Comparison of ENCODE assay signal across 15 mouse cellular contexts in genomic region chr13:56597296-56597695, GRCm38 (mm10). TPM values are rescaled to one million over a fixed set of nuclear protein-coding genes. Genes with fewer than 3 reads are reported as not detected.
A peak's percentile ranks its signal among the peaks of the same experiment; 100 is the strongest.
DNase-seq lines count a peak whose midpoint lies in the region; ATAC-seq and TF ChIP-seq lines count a peak whose summit lies in the region.
"Had no signal": no experiment of that assay in that cellular context is flagged by ENCODE, and none has a peak within 500 bp of the region (broad histone marks: within the 10 kb centered on the region; RNA-seq: fewer than 3 reads in every experiment).

No protein-coding gene starts in this region.

- no peaks in the 10 kb centered on the region for H3K27me3 ChIP-seq in heart, embryonic 16.5 days (ENCODE audit: control insufficient read depth, insufficient read depth, low read length)
- no peaks in the 10 kb centered on the region for H3K27me3 ChIP-seq in lung, embryonic 16.5 days (ENCODE audit: control insufficient read depth, insufficient read depth, low read depth, low read length)
- H3K27me3 ChIP-seq in forebrain, postnatal 0 days (ENCODE audit: insufficient read depth, low read length) = no peaks in the 10 kb centered on the region
- H3K27me3 ChIP-seq in stomach, embryonic 14.5 days (ENCODE audit: control insufficient read depth, insufficient read depth, low read length) = no peaks in the 10 kb centered on the region
- H3K27me3 ChIP-seq: liver, embryonic 15.5 days had no signal

- H3K9ac ChIP-seq in heart, embryonic 16.5 days (ENCODE audit: low read length) = no peak overlapping the region
- peak overlapping the region; percentile 19; the same call in 1 of the 2 replicates for H3K9ac ChIP-seq in lung, embryonic 16.5 days (ENCODE audit: low read length)
- H3K9ac ChIP-seq in forebrain, postnatal 0 days = no peak overlapping the region
- no peak overlapping the region for H3K9ac ChIP-seq in stomach, embryonic 14.5 days (replicated peaks; ENCODE audit: low read depth, low read length)
- H3K9ac ChIP-seq: liver, embryonic 15.5 days had no signal

- ATAC-seq in heart, embryonic 16.5 days (replicated peaks; ENCODE audit: extremely low read depth, insufficient read depth, low FRiP score) = no peak
- ATAC-seq in lung, embryonic 16.5 days (ENCODE audit: low read depth) = 0 out of 2 replicates have a peak, but pooled peaks have one; percentile 2
- ATAC-seq in forebrain, postnatal 0 days = peak; percentile 76
- no peak for ATAC-seq in stomach, embryonic 14.5 days (ENCODE audit: insufficient number of reproducible peaks, insufficient read depth, low FRiP score, low read depth)

- WGBS in heart, embryonic 16.5 days = 90% methylated on average over 4 of the region's 4 CpGs
- 60% methylated on average over 4 of the region's 4 CpGs for WGBS in lung, embryonic 16.5 days
- WGBS in forebrain, postnatal 0 days = 17% methylated on average over 4 of the region's 4 CpGs
- WGBS in stomach, embryonic 14.5 days = 72% methylated on average over 4 of the region's 4 CpGs

- no peaks in the 10 kb centered on the region for H3K9me3 ChIP-seq in heart, embryonic 16.5 days (replicated peaks; ENCODE audit: control insufficient read depth, low read length)
- no peaks in the 10 kb centered on the region for H3K9me3 ChIP-seq in lung, embryonic 16.5 days (ENCODE audit: control insufficient read depth, low read length)
- H3K9me3 ChIP-seq in forebrain, postnatal 0 days (ENCODE audit: low read length) = no peaks in the 10 kb centered on the region
- H3K9me3 ChIP-seq in stomach, embryonic 14.5 days (ENCODE audit: control insufficient read depth, low read depth, low read length) = no peaks in the 10 kb centered on the region
- H3K9me3 ChIP-seq: liver, embryonic 15.5 days had no signal

- TF ChIP-seq CTCF in forebrain, postnatal 0 days (IDR thresholded peaks at IDR 0.05; ENCODE audit: low read depth) = no peak

- H3K4me1 ChIP-seq in heart, embryonic 16.5 days (ENCODE audit: control insufficient read depth, insufficient read depth, low read length) = peaks cover 66% of the 10 kb centered on the region
- peaks cover 72% of the 10 kb centered on the region for H3K4me1 ChIP-seq in lung, embryonic 16.5 days (replicated peaks; ENCODE audit: control insufficient read depth, insufficient read depth, low read length)
- H3K4me1 ChIP-seq in forebrain, postnatal 0 days (ENCODE audit: insufficient read depth) = 0 out of 2 replicates have a peak, but pooled peaks cover 2% of the 10 kb centered on the region
- H3K4me1 ChIP-seq in stomach, embryonic 14.5 days (ENCODE audit: control insufficient read depth, insufficient read depth, low read length) = peaks cover 60% of the 10 kb centered on the region
- H3K4me1 ChIP-seq: liver, embryonic 15.5 days had no signal

- H3K4me2 ChIP-seq in heart, embryonic 16.5 days (ENCODE audit: low read depth, low read length) = no peak overlapping the region
- peak overlapping the region; percentile 8; the same call in 1 of the 2 replicates for H3K4me2 ChIP-seq in lung, embryonic 16.5 days (ENCODE audit: low read depth, low read length)
- H3K4me2 ChIP-seq in forebrain, postnatal 0 days (ENCODE audit: low read depth) = no peak overlapping the region
- no peak overlapping the region for H3K4me2 ChIP-seq in stomach, embryonic 14.5 days (replicated peaks; ENCODE audit: low read depth, low read length)
- H3K4me2 ChIP-seq: liver, embryonic 15.5 days had no signal

- H3K36me3 ChIP-seq in heart, embryonic 16.5 days (ENCODE audit: control insufficient read depth, insufficient read depth) = no peaks in the 10 kb centered on the region
- H3K36me3 ChIP-seq in lung, embryonic 16.5 days (ENCODE audit: control insufficient read depth, insufficient read depth, low read length) = no peaks in the 10 kb centered on the region
- H3K36me3 ChIP-seq in forebrain, postnatal 0 days (ENCODE audit: insufficient read depth) = no peaks in the 10 kb centered on the region
- H3K36me3 ChIP-seq in stomach, embryonic 14.5 days (ENCODE audit: control insufficient read depth, insufficient read depth, low read length) = no peaks in the 10 kb centered on the region
- H3K36me3 ChIP-seq: liver, embryonic 15.5 days had no signal

- no peak for DNase-seq in heart, postnatal 4 days
- DNase-seq in lung, postnatal 36 days = no peak
- DNase-seq in forebrain, postnatal 0 days = peak; percentile 41
- DNase-seq in neural tube, embryonic 10.5 days (ENCODE audit: extremely low spot score, low spot score) = no peak
- no peak for DNase-seq in gastrocnemius, adult 18-20 months (ENCODE audit: low spot score)
- DNase-seq: right cerebral cortex, adult 18-20 months had no signal

- H3K27ac ChIP-seq in heart, embryonic 16.5 days (ENCODE audit: low read length) = 0 out of 2 replicates have a peak overlapping the region, but pooled peaks have one; percentile 15
- peak overlapping the region; percentile 90 for H3K27ac ChIP-seq in lung, embryonic 16.5 days (ENCODE audit: low read length)
- H3K27ac ChIP-seq in forebrain, postnatal 0 days (ENCODE audit: low read depth, low read length) = no peak overlapping the region
- peak overlapping the region; percentile 74 for H3K27ac ChIP-seq in stomach, embryonic 14.5 days (ENCODE audit: low read length)
- H3K27ac ChIP-seq: liver, embryonic 15.5 days had no signal

- no peak overlapping the region for H3K4me3 ChIP-seq in heart, embryonic 16.5 days (ENCODE audit: low read length)
- no peak overlapping the region for H3K4me3 ChIP-seq in lung, embryonic 16.5 days (ENCODE audit: low read length)
- no peak overlapping the region for H3K4me3 ChIP-seq in forebrain, postnatal 0 days (ENCODE audit: low read depth, low read length)
- H3K4me3 ChIP-seq in stomach, embryonic 14.5 days (ENCODE audit: low read depth, low read length) = no peak overlapping the region
- H3K4me3 ChIP-seq: erythroblast, embryonic 14.5 days; liver, embryonic 15.5 days had no signal

RNA-seq across cellular contexts. Expression of gene Tgfbi, which starts 12.0 kb away (rescaled TPM):
- 32.7 and 39.5 TPM in 2 replicates for polyA plus RNA-seq in heart, embryonic 16.5 days (2015; fragmentation: Nextera tagmentation; extraction: Ambion mirVana)
- 10 to 100 TPM; 20.0 to 24.1 TPM for total RNA-seq in heart, postnatal 4 days (2021)
- polyA plus RNA-seq in lung, embryonic 16.5 days (2015; fragmentation: Nextera tagmentation; extraction: Ambion mirVana) = 175 and 183 TPM in 2 replicates
- 4.3 and 4.8 TPM in 2 replicates for total RNA-seq in forebrain, postnatal 0 days (2014; rRNA removed)
- polyA plus RNA-seq in forebrain, postnatal 0 days (2015; fragmentation: Nextera tagmentation; extraction: Ambion mirVana) = 4.9 and 5.3 TPM in 2 replicates
- polyA plus RNA-seq in stomach, embryonic 14.5 days (2014; fragmentation: Nextera tagmentation; extraction: Ambion mirVana) = 123 and 134 TPM in 2 replicates
- 10 to 100 TPM; 13.4 to 17.6 TPM for total RNA-seq in gastrocnemius, adult 18-20 months (2021)

RNA-seq across cellular contexts. Expression of gene Lect2, which starts 49.0 kb away (rescaled TPM):
- not detected in 2 replicates for polyA plus RNA-seq in heart, embryonic 16.5 days (2015; fragmentation: Nextera tagmentation; extraction: Ambion mirVana)
- not detected for total RNA-seq in heart, postnatal 4 days (2021)
- polyA plus RNA-seq in lung, embryonic 16.5 days (2015; fragmentation: Nextera tagmentation; extraction: Ambion mirVana) = 0.70 TPM in 1 of 2 replicates, not detected in the other
- not detected in 2 replicates for total RNA-seq in forebrain, postnatal 0 days (2014; rRNA removed)
- polyA plus RNA-seq in forebrain, postnatal 0 days (2015; fragmentation: Nextera tagmentation; extraction: Ambion mirVana) = not detected in 2 replicates
- not detected in 2 replicates for polyA plus RNA-seq in stomach, embryonic 14.5 days (2014; fragmentation: Nextera tagmentation; extraction: Ambion mirVana)
- total RNA-seq in gastrocnemius, adult 18-20 months (2021) = not detected
- total RNA-seq: gastrocnemius, postnatal 14 days; heart, postnatal 14 days; left cerebral cortex, postnatal 14 days had no signal
- polyA plus RNA-seq: neural tube, embryonic 14.5 days had no signal

Comparison
In these comparisons a context has a peak if more than half of its experiments do, and no peak if none do; other contexts are left out.
1. ATAC-seq: peak in lung, embryonic 16.5 days (single experiment) and forebrain, postnatal 0 days (single experiment); none in heart, embryonic 16.5 days (single experiment) and stomach, embryonic 14.5 days (single experiment).